Mouse (Mus musculus): ENCODE measurements around the gene Pttg1.

Pttg1 gene

DNA sequence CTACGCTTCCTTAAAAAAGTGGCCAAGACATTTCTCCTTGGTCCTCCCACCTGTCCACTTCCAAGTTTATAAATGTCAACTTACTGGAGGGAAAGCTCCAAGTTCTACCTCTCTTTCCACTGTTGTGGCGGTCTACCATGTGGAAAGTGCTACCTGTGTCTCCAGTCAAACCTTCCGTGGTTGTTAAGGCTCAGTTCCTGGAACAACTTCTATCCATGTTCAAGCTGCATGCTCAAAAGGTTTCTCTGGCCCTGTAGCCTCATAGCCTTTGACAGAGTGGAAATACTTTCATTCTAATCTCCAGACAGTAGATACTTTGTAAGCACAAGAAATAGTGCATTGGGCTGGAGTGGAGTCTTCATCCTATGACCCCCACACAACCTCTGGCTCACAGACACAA, 46.6 kb downstream of the Pttg1 start:
- ATAC-seq (ENCODE audit: insufficient number of reproducible peaks, low FRiP score, low TSS enrichment), result no peak

DNA sequence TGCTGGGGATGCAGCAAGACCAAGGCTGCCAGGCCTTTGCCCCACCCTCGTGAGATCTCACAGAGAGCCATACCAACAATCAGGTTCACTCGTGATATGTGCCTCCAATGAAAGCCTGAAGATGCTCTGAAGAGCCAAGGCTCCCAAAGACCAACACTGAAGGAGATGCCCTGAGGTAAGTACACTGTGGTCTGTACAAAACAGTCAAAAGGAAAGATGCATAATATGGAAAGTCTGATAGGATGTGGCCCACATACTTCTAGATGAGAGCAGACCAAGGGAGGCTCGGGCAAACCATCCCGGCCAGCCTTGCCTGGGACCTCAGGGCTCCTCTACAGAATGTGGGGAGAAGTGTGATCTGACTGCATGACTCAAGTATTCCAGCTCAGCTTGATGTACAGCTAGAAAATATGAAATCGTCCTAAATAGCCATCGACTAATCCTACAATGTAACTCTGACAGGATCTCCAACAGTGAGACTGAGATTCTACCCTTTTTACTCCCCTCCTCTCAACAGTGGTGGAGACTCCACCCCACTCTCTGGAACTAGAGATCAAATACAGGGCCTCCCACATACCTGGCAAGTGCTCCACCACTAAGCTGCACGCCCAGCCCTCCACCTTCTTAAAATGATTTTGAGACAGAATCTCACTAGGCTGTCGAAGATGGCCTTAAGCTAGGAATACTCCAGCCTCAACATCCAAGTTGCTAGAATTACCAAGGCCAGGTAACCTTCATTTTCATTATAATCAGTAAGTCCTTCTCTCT, 48.8 kb downstream of the Pttg1 start:
- ATAC-seq (ENCODE audit: insufficient number of reproducible peaks, low FRiP score, low TSS enrichment), result no peak

DNA sequence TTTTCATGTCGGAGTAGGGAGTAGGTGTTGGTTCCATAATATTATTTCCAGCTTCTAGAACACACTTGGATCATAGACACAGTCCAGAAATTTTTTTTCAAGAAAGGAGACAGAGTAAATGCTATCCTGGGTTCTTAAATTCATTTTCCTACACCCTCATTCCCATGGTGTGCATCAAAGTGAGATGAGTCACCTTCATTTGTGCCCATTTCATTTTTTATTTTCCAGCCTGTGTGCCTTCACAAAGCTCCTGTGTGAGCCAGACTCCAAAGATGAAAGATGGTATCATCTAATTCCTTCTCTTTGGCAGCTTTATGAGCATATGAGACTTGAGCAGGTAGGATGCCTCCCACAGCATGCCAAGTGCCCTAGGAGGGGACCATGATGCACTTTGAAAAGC, 49.5 kb downstream of the Pttg1 start:
- ATAC-seq (ENCODE audit: insufficient number of reproducible peaks, low FRiP score, low TSS enrichment), result no peak

DNA sequence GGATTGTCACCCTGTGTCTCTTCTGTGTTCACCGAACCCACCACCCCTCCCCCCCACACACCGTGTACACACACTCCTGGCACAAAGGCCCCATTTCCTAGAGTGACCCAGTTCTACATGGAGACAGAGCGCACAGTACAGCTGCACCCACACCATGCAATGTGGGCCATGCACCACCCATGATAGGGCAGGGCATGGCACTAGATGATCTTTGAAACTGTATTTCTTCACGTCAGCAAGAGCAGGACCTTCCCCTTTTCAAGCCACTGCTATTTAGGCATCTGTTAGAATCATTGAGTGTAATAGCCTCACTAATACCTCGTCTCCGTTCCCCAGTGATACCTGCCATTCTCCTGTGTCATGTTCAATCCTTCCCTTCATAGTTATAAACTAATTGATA, 51.1 kb downstream of the Pttg1 start:
- ATAC-seq (ENCODE audit: insufficient number of reproducible peaks, low FRiP score, low TSS enrichment), result no peak

DNA sequence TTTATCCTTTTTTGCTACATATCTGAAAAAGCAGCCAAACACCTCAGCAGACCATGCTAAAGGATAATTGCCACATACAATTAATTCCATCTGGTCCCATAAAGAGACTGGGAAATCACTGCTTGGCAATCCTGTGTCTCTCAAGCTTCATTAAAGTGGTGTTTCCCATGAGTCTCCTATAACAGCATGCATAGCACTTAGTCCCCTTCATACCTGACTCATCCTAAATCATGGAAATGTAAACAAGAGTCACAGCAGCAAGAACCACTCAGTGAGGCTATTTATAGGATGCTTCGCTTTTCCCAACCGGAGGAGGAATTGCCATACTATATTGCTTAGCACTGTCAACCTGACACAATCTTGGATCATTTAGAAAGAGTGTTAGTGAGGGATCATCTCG, 52.7 kb downstream of the Pttg1 start:
- no peak for ATAC-seq (ENCODE audit: insufficient number of reproducible peaks, low FRiP score, low TSS enrichment)

DNA sequence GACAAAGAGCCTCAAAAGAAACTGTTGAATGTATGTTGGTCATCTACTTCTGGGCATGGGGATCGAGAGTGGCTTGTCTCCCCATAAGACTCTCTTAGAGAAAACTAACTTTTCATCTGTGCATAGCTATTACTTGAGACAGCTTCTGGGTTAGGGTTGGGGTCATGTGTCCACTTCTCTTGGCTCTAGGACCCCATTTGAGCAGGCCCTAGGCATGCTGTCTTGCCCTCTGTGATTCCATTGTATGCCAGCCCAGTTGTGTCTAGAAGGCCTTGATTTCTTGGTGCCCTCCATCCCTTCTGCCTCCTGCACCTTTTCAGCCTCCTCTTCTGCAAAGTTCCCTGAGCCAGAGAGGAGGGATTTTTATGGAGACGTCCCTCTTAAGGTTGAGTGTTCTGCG, 54.2 kb downstream of the Pttg1 start:
- no peak for ATAC-seq (ENCODE audit: insufficient number of reproducible peaks, low FRiP score, low TSS enrichment)

Data from cerebellum, adult (tissue).